Mouse (Mus musculus): ENCODE measurements around the gene H6pd. TPM values are rescaled to one million over a fixed set of nuclear protein-coding genes. Genes with fewer than 3 reads are reported as not detected.

H6pd gene
- polyA plus RNA-seq, 1 experiment, result 0.70 TPM

DNA sequence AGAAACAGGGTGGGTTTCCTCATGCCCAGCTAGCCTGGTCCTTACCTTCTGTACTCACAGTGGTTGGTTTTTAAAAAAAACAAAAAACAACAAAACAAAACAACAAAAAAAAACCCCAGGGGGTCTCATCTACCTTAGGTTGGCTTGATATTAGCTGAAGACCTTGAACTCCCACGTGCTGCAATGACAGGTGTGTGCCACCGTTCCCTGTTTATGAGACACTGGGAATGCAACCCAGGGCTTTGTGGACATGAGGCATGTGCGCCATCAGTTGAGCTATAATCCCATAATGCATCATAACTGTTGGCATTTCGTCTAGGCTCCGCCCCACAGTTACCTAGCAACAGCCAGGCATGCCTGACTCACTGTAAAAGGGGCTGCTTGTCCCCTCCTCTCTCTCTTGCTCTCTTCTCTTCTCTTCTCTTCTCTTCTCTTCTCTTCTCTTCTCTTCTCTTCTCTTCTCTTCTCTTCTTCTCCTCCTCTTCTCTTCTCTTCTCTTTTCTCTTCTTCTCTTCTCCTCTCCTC is 33.0 kb downstream of the H6pd start:
- TF ChIP-seq GATA1 (IDR thresholded peaks at IDR 0.05; ENCODE audit: low read length), result no peak

DNA sequence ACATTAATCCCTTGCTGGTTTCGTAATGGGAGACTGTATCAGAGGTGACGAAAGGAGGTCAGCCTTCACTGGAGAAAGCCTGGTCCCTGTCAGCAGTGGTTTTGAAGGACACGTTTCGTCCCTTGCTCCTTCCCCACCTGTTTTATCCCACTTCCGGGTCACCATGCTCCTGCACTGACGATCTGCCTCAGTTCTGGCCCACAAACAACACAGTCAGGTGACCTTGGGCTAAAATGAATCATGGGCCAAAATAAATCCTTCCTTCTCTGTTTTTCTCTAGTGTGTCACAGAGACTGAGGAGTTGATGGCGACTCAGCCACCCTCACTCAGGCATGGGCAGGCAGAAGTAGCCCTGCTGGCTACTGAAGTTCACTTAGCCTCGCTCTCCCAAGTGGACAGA is 33.5 kb downstream of the H6pd start:
- TF ChIP-seq GATA1 (IDR thresholded peaks at IDR 0.05; ENCODE audit: low read length), result no peak

GRCm38 (mm10) chr4:149971393-149971792 is 37.4 kb downstream of the H6pd start:
- no peak for TF ChIP-seq GATA1 (IDR thresholded peaks at IDR 0.05; ENCODE audit: low read length)

GRCm38 (mm10) chr4:149968526-149968925 is 40.3 kb downstream of the H6pd start:
- TF ChIP-seq GATA1 (IDR thresholded peaks at IDR 0.05; ENCODE audit: low read length), result no peak

- no peak for TF ChIP-seq GATA1 (IDR thresholded peaks at IDR 0.05; ENCODE audit: low read length)
Measured at GRCm38 (mm10) chr4:149966963-149967362, 41.9 kb downstream of the H6pd start.

DNA sequence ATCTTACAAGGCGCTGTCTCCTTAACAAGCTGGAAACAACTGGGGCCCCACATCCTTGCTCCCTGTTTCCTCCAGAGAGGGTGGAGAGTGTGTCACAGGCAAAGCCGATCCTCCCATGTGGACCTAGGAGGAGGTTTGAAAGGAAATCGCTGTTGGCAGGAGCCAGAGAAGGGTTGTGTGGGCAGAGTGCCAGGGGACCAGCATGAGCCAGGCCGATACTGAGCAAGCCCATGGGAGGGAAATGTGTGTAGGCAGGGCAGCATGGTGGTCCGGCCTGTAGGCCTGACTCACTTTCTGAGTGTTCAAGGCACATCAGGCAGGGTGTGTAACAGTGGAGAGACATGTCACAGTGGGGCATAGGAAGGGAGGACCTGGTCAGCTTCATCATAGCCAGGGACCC is 42.6 kb downstream of the H6pd start:
- no peak for TF ChIP-seq GATA1 (IDR thresholded peaks at IDR 0.05; ENCODE audit: low read length)

- no peak for TF ChIP-seq GATA1 (IDR thresholded peaks at IDR 0.05; ENCODE audit: low read length)
Measured at GRCm38 (mm10) chr4:149965672-149966071, 43.2 kb downstream of the H6pd start.

DNA sequence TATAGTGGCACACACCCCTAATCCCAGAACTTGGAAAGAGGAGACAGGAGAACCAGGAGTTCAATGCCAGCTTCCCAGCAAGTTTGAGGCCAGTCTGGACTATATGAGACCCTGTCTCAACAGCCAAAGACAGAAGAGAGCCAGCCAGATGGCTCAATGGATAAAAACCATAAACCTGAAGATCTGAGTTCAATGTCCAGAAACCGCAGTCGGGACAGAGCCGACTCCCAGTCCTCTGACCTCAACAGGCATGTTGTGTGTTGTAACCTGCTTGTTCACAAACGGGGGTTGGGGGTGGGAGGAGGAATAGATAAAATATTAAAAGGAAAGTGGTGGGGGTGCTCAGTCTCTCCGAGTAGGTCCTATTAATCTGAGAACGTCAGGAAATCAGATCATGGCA is 43.6 kb downstream of the H6pd start:
- no peak for TF ChIP-seq GATA1 (IDR thresholded peaks at IDR 0.05; ENCODE audit: low read length)

- no peak for TF ChIP-seq GATA1 (IDR thresholded peaks at IDR 0.05; ENCODE audit: low read length)
Measured at GRCm38 (mm10) chr4:149964770-149965169, 44.1 kb downstream of the H6pd start.

DNA sequence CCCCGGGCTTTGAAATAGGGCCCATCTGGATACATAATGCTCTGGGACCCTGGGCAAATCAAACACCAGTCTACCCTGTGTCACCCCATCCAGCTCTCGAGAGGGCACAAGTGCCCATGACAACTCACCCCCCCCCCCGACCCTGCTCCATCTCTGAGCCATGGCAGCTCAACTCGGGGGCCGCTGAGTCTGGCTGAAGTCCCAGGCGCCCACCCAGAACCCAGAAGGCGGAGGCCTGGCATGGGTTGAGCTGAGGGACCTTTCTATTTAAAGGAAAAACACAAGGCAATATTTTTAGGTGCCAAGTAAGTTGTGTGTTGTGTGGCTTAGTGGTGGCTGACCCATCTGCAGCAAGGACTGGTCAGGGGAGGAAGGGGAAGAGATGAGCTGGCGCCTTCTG is 44.5 kb downstream of the H6pd start:
- no peak for TF ChIP-seq GATA1 (IDR thresholded peaks at IDR 0.05; ENCODE audit: low read length)

GRCm38 (mm10) chr4:149960391-149960790 is 48.4 kb downstream of the H6pd start:
- no peak for TF ChIP-seq GATA1 (IDR thresholded peaks at IDR 0.05; ENCODE audit: low read length)

DNA sequence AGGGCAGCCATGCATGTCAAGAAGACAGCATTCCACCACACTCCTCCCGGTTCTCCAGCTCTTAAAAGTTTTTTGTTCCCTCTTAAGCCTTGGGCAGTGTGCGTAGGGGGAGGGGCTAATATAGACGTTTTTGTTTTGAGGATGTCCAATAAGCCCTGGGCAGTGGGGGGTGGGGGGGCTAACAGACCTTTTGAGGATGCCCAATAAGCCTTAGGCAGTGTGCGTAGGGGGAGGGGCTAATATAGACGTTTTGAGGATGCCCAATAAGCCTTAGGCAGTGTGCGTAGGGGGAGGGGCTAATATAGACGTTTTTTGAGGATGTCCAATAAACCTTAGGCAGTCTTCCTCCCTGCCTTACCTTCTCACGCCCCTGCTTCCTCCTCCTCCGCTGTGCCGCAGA is 49.0 kb downstream of the H6pd start:
- no peak for TF ChIP-seq GATA1 (IDR thresholded peaks at IDR 0.05; ENCODE audit: low read length)

DNA sequence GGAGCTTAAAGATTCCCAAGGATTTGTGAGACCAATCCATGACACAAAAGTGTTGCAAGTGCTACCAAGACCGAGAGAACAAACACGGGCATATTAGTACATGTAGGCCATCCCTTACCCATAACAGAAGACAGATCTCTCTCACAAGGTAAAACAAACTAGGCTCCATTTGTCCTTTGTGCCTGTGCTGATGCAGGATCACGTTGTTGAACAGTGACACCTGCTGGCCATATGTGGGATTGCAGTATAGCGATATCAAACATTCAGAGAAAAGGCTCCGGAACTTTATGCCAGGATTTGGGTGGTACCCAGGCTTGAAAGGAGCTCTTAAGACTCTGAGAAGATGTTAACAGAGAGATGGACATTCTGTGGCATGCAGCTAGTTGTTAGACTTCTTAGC is 50.3 kb downstream of the H6pd start:
- no peak for TF ChIP-seq GATA1 (IDR thresholded peaks at IDR 0.05; ENCODE audit: low read length)

DNA sequence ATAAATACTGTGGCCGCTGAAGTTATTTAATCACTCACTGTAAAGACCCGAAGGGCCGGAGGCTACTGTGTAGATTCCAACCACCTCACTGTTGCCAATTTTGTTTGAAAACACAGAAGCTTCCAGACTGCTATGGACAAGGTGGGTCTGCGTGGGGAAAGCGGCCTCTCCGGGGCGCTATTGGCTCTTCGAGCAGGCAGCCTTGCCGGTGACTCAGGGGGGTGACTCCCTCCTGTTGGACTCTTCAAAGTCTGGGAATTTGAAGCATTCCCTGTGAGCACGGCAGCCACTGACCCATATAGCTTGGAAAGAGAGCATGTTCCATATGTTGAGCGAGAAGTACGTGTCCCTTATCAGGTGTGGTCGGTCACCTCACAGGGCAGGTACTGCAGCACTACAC is 52.8 kb downstream of the H6pd start:
- TF ChIP-seq GATA1 (IDR thresholded peaks at IDR 0.05; ENCODE audit: low read length), result no peak

DNA sequence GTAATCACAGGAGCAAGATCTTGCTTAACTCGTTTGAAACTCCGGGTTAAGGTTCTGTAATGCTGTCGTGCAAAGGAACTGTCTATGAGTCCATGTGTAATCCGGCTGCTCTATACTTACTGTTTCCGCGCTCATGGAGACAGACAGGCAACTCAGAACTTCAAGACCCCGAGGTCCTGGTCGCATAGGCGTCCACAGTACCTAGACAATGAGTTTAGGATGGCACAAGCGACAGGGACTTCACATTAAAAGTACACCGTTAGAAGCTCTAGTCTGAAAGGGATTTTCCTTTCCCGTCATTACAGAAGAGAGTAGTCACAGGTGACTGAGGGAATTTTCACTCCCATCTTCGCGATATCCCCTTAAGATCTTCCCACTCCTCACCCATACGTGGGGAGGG is 53.2 kb downstream of the H6pd start:
- no peak for TF ChIP-seq GATA1 (IDR thresholded peaks at IDR 0.05; ENCODE audit: low read length)

- TF ChIP-seq GATA1 (IDR thresholded peaks at IDR 0.05; ENCODE audit: low read length), result no peak
Measured at GRCm38 (mm10) chr4:149954893-149955439, 53.9 kb downstream of the H6pd start, which contains the start of gene Spsb1. Spsb1 (minus strand) TSS chr4:149955043.

- TF ChIP-seq GATA1 (IDR thresholded peaks at IDR 0.05; ENCODE audit: low read length), result no peak
Measured at GRCm38 (mm10) chr4:149953621-149954481, 55.0 kb downstream of the H6pd start.

All from G1E-ER4 (cell line).